Mouse (Mus musculus) fibroblast of lung, adult 2 months (primary cell): ENCODE results near the gene Rps18.

Experiments
- DNase-seq: peaks from one replicate; pipeline ENCODE4 v3.0.0-alpha.2; 2011; ENCODE audit warnings: low read depth

Rps18 gene

GRCm38 (mm10) chr17:33943454-33943853 is 12.3 kb downstream of the Rps18 start:
- DNase-seq, result no peak

- DNase-seq, result no peak
These were observed 14.4 kb downstream of the Rps18 start for GRCm38 (mm10) chr17:33941381-33941780.

- no peak for DNase-seq
These were observed 14.8 kb downstream of the Rps18 start for GRCm38 (mm10) chr17:33940981-33941380.

DNA sequence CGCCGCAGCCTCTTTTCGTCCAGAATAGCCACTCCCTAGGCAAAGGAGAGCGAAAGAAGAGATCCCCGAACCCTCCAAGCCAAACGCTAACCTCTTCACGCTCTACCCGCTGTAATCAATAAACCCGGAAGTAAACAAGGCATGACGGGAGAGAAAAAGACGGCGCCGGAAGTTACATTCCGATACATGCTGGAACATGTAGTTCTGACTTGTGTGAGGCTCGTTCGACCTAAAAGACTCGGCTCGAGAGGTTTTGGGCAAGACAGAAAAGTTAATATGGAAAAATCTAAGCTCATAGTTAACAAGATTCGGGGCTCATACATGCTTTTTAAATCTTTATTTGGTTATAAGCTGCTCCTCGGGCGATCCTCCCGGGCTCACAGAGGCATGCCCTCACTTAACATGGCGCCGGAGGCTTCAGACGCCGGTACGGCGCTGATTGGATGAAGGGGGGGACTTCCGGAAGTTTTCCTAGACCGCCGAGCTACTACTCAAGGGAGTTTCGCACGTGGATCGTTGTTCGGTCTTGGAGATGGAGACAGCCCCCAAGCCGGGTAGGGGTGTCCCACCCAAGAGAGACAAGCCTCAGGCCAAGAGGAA is 15.5 kb downstream of the Rps18 start, which contains the start of the genes Pfdn6 and Wdr46:
Gene Pfdn6, minus strand, starts transcription at position 138 of the 600 bp plus-strand sequence.
Gene Wdr46, plus strand, starts transcription at position 455 of the 600 bp plus-strand sequence.
- peak; percentile 82 for DNase-seq

- DNase-seq, result no peak
These were observed 17.0 kb downstream of the Rps18 start for GRCm38 (mm10) chr17:33938783-33939182.

GRCm38 (mm10) chr17:33936993-33937392 is 18.8 kb downstream of the Rps18 start:
- no peak for DNase-seq

GRCm38 (mm10) chr17:33935422-33936055 is 20.3 kb downstream of the Rps18 start:
- DNase-seq, result no peak

GRCm38 (mm10) chr17:33932970-33933369 is 22.8 kb downstream of the Rps18 start:
- no peak for DNase-seq

DNA sequence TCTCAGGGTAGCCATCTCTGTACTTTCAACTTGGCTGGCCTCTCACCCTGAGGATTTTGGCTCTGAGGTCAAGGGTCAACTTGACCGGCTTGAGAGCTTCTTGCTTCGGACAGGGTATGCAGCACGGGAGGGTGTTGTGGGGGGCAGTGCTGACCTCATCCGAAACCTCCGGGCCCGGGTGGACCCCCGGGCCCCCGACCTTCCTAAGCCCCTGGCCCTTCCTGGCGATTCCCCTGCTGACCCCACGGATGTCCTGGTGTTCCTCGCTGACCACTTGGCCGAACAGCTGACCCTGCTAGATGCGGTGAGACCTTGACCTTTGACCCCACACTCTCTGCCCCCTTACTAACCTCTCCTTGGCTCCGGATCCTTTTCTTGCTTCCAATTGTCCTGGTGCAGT is 23.4 kb downstream of the Rps18 start:
- no peak for DNase-seq

DNA sequence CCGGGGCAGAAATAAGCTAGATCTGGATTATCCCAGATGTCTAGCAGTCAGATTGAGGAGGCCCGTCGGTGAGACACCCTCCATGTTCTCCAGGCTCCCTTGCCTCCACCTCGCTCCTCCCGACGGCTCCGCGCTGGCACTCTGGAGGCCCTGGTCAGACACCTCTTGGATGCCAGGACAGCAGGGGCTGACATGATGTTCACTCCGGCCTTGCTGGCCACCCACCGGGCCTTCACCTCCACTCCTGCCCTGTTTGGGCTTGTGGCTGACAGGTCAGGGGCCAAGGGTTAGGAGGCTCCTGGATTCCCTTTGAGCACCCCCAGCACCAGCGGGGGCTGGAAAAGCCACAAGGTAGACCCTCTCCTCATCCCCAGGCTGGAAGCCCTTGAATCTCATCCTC is 23.9 kb downstream of the Rps18 start:
- no peak for DNase-seq

DNA sequence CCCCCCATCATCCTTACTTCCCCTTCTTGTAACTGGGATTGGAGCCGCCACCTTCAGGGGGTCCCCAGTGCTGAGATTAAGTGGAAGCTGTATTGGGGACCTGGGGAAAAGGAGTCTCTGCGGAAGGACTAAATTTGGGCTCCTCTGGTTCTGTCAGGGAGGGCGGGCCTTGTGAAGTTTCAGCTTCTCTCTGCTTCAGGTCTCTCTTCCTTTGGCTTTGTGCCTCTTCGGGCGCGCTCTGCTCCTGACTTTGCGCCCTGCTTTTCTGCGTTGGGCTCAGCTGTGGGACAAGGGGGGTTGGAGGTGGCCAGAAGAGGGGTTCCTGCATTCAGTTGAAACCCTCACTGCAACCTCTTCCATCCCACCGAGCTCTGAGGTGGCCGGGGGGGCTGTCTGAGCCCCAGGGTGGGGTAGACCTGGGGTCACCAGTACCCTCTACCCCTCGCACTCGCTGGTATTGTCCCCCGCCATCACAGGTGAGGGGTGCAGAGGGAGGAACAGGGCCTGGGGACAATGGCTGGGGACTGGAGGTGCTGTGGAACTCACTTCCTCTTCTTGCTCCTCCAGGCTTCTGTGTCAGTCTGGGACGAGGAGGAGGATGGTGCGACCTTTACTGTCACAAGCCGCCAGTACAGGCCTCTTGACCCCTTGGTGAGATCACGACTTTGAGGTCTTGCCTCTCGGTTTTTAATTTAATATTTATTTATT is 24.5 kb downstream of the Rps18 start:
- no peak for DNase-seq

DNA sequence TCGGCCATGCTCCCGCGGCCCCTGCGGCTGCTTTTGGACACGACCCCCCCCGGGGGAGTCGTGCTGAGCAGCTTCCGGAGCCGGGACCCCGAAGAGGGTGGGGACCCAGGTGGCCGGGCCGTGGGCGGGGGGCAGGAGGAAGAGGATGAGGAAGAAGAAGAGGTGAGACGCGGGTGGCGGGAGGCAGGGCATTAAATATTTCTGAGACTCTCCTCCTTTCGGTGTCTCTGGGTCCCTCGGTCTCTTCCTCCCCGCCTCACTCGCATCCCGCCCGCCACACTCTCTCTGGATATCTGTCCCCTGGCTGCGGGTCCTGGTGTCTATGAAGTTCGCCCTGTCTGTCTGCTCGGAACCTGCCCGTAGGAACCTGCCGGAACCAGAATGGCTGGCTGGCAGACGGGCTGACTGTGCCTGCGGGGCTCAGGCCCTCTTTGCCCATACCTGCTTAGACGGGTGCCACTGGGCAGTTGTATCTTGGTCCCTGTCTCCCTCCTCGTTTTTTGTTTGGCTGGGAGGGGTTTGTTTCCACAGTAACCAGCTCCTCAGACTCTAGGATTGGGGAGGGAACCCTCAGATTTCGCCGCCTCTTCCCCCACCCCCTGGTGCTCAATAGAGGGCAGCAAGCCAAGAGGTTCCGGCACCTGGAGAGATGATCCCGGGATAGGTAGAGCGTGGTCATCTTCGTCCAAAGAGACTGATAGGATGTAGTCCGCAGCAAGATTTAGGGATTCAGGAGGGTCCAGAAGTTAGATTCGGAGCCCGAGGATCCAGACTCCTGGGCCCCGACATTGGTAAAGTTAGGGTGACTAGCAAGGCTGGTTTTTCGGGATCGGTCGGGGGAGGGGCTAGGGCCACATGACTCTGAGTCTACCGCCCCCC is 25.3 kb downstream of the Rps18 start:
- no peak for DNase-seq

DNA sequence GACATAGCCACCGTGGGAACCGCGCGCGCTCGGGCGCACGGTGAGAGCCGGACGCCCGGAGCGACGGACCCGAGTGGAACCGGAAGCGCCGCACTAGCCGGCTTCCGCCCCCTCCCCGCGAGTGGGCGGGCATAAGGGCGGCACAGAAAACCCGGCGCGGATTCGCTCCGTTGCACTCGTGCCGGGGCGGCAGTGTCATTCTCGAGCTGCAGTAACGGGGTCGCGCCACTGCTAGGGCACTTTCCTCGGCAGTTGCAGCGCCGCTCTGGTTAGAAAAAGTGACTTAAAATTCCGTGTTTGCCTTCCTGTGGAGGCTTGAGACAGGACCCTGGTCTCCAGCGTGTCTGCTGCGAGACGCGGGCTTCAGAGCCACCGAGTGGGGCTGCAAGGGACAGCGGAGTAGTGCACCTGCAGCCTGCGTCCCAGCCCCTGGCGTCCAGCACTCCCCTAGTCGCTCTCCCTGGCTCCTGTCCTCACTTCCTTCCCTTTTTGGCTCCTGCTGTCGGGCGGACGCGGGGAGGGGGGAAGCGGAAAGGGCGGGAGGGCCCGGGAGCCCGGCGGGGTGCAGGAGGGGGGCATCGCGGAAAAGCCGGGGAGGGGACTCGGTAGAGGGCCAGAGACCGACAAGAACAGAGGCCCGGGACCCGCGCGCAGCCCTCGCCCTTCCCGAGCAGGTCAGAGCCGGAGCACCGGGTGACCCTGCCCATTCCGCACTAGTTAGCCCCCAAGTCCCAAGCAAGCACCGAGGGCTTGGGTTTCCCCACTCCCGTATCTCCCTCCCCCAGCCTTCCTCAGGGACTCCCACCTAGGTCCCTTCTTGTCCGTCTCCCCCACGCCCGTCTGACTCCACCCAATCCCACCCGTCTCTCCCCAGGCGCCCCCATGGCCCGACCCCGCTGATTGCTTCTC is 26.2 kb downstream of the Rps18 start, which contains the start of gene Rgl2:
Gene Rgl2, plus strand, starts transcription at position 173 of the 909 bp plus-strand sequence.
- no peak for DNase-seq

DNA sequence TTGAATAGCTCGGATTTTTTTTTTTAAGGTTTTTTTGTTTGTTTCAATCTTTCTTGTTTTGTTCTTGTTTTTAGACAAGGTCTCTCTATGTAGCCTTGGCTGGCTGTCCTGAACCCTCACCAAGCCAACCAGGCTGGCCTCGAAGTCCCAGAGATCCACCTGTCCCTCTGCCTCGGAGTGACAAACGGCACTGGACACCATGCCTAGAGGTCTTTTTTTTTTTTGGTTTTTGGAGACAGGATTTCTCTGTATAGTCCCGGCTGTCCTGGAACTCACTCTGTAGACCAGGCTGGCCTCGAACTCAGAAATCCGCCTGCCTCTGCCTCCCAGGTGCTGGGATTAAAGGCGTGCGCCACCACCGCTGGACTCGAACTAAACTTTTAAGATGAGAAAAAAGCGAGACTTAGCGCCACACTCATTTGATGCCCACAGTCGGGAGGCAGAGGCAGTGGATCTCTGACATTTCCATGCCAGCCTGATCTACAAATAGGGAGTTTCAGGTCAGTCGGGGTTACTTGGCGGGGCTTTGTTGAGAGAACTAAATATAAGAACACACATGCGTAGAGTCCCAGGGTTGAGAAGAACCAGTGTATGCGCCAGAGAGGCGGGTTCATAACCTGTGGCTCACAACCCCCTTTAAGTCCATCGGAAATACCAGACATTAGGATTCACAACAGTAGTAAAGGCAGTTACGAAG is 27.4 kb downstream of the Rps18 start:
- no peak for DNase-seq

DNA sequence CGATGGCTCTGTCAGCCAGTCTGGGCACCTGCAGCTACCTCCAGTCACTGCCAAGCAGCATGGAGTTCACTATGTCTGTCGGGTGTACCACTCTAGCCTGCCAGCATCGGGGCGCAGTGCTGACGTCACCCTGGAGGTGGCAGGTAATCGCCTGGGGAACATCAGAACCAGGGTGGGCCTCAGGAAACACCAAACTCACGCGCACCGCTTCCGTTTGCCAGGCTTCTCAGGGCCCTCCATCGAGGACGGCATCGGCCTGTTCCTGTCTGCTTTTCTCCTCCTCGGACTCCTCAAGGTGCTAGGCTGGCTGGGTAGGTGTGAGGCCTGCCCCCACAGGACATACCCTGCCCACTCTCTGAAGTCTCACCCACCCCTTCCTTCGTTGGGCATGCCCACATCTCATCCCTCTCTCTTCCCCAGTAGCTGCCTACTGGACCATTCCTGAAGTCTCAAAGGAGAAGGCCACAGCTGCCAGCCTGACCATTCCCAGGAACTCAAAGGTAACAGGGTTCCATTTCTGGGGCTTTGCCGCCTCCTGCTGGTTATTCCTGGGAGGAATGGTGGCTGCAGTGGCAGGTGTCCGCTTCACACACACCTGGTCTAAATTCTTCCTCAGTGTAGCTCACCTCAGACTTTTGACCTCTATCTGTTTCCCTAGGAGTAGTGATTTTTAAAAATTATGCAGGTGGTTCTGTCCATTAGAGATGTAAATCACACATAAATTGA is 29.4 kb downstream of the Rps18 start:
- no peak for DNase-seq

DNA sequence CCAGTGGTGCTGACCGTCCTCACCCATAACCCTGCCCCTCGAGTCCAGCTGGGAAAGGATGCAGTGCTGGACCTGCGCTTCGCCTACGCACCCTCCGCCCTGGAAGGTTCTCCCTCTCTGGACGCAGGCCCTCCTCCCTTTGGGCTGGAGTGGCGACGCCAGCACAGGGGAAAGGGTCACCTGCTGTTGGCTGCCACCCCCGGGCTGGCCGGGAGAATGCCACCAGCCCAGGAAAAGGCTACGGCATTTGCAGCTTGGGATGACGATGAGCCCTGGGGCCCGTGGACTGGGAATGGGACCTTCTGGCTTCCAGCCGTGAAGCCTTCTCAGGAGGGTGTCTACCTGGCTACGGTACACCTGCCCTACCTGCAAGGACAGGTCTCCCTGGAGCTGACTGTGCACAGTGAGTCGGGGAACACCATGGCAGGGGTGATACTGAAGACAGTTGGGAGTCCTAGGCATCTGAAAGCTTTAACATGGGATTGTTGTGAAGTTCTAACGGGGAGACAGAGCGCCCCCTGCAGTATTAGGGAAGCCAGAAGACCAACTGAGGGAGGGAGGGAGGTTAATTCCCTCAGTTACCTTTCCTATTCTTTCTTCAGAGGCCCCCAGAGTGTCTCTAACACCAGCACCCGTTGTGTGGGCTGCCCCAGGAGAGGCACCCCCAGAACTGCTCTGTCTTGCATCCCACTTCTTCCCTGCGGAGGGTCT is 30.2 kb downstream of the Rps18 start:
- DNase-seq, result no peak

GRCm38 (mm10) chr17:33924577-33925283 is 31.1 kb downstream of the Rps18 start:
- no peak for DNase-seq

- DNase-seq, result no peak
These were observed 34.4 kb downstream of the Rps18 start for GRCm38 (mm10) chr17:33921361-33921760.
